Mouse (Mus musculus): ENCODE results near the gene Hes2. TPM values are rescaled to one million over a fixed set of nuclear protein-coding genes. Genes with fewer than 3 reads are reported as not detected.

Gene Hes2
- not detected in 2 replicates for polyA plus RNA-seq (2012; rRNA removed)

DNA sequence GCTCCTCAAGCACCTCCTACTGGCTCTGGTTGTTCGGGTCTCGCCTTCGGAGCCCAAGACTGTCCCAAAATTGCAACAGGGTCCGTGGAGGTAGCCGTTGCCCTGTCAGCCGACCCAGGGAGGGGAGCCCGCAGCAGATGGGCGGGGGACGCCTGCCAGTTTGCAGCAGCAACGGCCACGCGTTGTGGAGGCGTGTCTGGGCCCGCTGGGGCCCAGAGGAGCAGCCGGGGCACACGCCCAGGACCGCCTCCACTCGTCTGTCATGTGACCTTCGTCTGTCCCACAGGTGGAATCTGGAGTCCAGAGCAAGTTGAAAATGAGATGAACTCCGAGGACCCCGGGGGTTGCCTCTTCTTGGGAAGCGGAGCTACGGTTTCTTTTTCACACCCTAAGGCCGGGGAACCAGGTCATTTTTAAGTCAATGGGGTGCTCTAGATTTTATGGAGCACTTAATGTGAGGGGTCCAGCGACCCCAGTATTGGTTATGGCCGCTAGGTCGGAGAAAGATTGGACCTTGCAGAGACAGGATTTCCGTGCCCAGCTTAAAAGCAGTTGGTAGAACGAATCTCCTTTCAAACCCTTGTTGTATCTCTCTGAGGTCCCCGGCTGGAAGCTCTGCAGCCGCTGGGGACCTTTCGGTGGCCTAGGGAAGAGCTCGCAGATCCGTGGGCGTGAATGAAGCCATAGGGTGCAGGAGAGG lies at the start of gene Hes2:
Hes2 (plus strand) TSS at position 283 of the 700 bp plus-strand sequence.
- Histone ChIP-seq H3K4me3 (replicated peaks; ENCODE audit: insufficient read depth, low read depth, low read length) (no peak within 1 kb of the TSS), H3K27ac (ENCODE audit: insufficient read depth, low read length) (no peak within 1 kb of the TSS), H3K27me3 (ENCODE audit: control insufficient read depth, insufficient read depth, low read length) (peaks cover 3% of the 10 kb centered on the region; the same call in 1 of the 2 replicates), H3K4me1 (ENCODE audit: control insufficient read depth, insufficient read depth, low read length) (no peaks in the 10 kb centered on the region)
- DNase-seq: no peak
- TF ChIP-seq CTCF (IDR thresholded peaks at IDR 0.05; ENCODE audit: borderline replicate concordance, insufficient read depth, low read depth, low read length) (no peak), POLR2A (IDR thresholded peaks at IDR 0.05; ENCODE audit: borderline replicate concordance, insufficient read depth, low read length) (no peak)
- 3% methylated on average over 35 of the region's 35 CpGs for WGBS

DNA sequence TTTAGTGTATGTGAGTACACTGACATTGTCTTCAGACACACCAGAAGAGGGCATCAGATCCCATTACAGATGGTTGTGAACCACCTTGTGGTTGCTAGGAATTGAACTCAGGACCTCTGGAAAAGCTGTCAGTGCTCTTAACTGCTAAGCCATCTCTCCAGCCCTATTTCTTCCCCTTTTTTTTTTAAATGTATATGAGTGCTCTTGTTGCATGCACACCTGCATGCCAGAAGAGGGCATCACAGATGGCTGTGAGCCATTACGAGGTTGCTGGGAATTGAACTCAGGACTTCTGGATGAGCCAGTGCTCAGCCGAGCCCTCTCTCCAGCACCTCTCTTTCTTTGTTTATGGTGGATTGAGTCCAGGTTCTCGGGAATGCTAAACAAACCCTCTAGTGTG lies 49.2 kb upstream of the Hes2 start:
- no peak for DNase-seq
- peaks cover 6% of the 10 kb centered on the region for H3K4me1 ChIP-seq (ENCODE audit: control insufficient read depth, insufficient read depth, low read length)
- no peak overlapping the region for H3K27ac ChIP-seq (ENCODE audit: insufficient read depth, low read length)
- 89% methylated on average over 3 of the region's 3 CpGs for WGBS
- H3K27me3 ChIP-seq (ENCODE audit: control insufficient read depth, insufficient read depth, low read length): no peaks in the 10 kb centered on the region
- H3K4me3 ChIP-seq (replicated peaks; ENCODE audit: insufficient read depth, low read depth, low read length): no peak overlapping the region
- no peak for TF ChIP-seq CTCF (IDR thresholded peaks at IDR 0.05; ENCODE audit: borderline replicate concordance, insufficient read depth, low read depth, low read length)
- TF ChIP-seq POLR2A (IDR thresholded peaks at IDR 0.05; ENCODE audit: borderline replicate concordance, insufficient read depth, low read length): no peak

DNA sequence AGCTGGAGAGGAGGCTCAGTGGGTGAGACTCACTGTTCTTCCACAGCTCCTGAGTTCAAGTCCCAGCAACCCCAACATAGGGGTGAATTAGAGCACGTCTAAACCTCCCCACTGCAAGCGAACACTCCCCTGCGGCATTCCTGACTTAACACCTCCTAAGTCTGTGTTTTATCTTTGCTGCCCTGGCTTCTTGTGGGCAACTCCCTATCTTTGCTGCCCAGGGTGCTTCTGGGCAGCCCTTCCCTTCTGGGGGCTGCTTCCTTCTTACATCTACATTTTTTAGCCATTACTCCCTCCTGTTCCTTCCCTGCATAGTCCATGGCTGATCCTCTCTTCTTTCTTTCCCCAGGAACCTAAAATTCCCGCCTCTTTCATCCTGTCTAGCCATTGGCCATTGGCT lies 48.0 kb upstream of the Hes2 start:
- TF ChIP-seq POLR2A (IDR thresholded peaks at IDR 0.05; ENCODE audit: borderline replicate concordance, insufficient read depth, low read length): no peak
- no peak for TF ChIP-seq CTCF (IDR thresholded peaks at IDR 0.05; ENCODE audit: borderline replicate concordance, insufficient read depth, low read depth, low read length)
- Histone ChIP-seq H3K27ac (ENCODE audit: insufficient read depth, low read length) (no peak overlapping the region), H3K4me3 (replicated peaks; ENCODE audit: insufficient read depth, low read depth, low read length) (no peak overlapping the region), H3K4me1 (ENCODE audit: control insufficient read depth, insufficient read depth, low read length) (peaks cover 6% of the 10 kb centered on the region), H3K27me3 (ENCODE audit: control insufficient read depth, insufficient read depth, low read length) (0 out of 2 replicates have a peak, but pooled peaks cover 2% of the 10 kb centered on the region)
- no peak for DNase-seq
- WGBS: 86% methylated on average over 4 of the region's 4 CpGs

DNA sequence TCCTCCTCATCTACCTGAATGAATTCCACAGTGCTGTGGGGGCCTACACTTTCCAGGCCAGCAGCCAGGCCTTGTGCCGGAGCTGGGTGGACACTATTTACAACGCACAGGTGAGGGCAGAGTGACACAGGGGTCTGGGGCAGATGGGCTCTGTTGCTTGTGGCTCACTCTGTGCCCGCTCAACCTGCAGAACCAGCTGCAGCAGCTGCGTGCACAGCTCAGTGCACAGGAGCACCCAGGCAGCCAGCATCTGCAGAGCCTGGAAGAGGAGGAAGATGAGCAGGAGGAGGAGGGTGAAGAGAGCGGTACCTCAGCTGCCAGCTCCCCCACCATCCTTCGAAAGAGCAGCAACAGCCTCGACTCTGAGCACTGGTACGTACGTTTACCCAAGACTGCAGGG lies 46.3 kb upstream of the Hes2 start:
- DNase-seq: no peak
- H3K4me3 ChIP-seq (replicated peaks; ENCODE audit: insufficient read depth, low read depth, low read length): no peak overlapping the region
- peaks cover 6% of the 10 kb centered on the region for H3K4me1 ChIP-seq (ENCODE audit: control insufficient read depth, insufficient read depth, low read length)
- TF ChIP-seq POLR2A (IDR thresholded peaks at IDR 0.05; ENCODE audit: borderline replicate concordance, insufficient read depth, low read length) (no peak), CTCF (IDR thresholded peaks at IDR 0.05; ENCODE audit: borderline replicate concordance, insufficient read depth, low read depth, low read length) (no peak)
- 84% methylated on average over 9 of the region's 9 CpGs for WGBS
- H3K27ac ChIP-seq (ENCODE audit: insufficient read depth, low read length): no peak overlapping the region
- peaks cover 3% of the 10 kb centered on the region; the same call in 1 of the 2 replicates for H3K27me3 ChIP-seq (ENCODE audit: control insufficient read depth, insufficient read depth, low read length)

DNA sequence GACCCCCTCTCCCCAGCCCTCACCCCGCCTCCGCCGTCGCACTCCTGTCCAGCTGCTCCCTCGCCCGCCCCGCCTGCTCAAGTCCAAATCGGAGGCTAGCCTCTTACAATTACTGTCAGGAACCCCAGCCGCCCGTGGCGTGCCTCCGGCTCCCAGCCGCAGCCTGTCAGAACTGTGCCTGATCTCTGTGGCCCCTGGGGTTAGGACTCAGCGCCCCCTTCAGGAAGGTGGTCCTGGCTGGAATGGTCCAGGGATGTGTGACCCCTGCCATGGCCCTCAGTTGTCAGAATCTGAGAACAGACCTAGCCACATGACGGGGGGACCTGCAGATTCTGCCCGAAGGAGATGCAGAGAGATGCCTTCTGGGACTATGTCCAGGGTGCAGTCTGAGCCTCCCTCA lies 44.6 kb upstream of the Hes2 start:
- no peak for TF ChIP-seq POLR2A (IDR thresholded peaks at IDR 0.05; ENCODE audit: borderline replicate concordance, insufficient read depth, low read length)
- no peak for TF ChIP-seq CTCF (IDR thresholded peaks at IDR 0.05; ENCODE audit: borderline replicate concordance, insufficient read depth, low read depth, low read length)
- Histone ChIP-seq H3K27ac (ENCODE audit: insufficient read depth, low read length) (no peak overlapping the region), H3K4me1 (ENCODE audit: control insufficient read depth, insufficient read depth, low read length) (no peaks in the 10 kb centered on the region), H3K27me3 (ENCODE audit: control insufficient read depth, insufficient read depth, low read length) (peaks cover 3% of the 10 kb centered on the region; the same call in 1 of the 2 replicates), H3K4me3 (replicated peaks; ENCODE audit: insufficient read depth, low read depth, low read length) (no peak overlapping the region)
- 53% methylated on average over 16 of the region's 16 CpGs for WGBS
- no peak for DNase-seq

DNA sequence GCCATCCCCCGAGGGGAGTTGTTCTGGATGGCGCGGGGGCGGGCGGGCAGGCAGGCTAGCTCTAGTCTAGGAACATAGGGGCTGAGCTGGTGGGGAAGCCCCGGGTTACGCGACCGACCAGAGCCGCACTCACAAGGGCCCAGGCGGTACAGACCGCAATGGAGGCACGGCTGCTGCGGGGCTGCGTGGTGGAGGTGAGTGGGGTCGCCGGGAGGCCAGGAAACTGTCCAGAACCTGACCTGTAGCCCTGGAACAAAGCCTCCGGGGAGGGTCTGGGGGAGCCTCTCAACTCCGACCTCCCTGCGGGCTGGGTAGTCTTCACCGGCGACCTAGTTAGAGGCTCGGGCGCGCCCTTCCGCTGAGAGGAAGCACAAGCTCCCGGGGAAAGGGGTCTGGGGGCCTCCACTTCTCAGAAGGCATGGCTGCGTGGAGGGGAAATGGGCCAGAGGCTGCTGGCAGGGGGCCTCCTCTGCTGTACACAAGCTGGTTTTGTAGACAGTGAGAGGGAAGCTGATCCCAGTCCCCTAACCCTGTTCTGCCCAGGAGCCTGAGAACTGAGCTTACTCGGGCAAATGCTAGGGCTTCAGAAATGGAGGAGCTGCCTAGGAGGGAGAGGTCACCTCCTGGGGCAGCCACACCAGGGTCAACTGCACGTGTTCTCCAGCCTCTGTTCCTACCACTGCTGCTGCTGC lies 42.6 kb upstream of the Hes2 start, which contains the start of gene Tnfrsf25:
Tnfrsf25 (plus strand) TSS at position 14 of the 692 bp plus-strand sequence.
- no peak for DNase-seq
- WGBS: 7% methylated on average over 30 of the region's 30 CpGs
- Histone ChIP-seq H3K27me3 (ENCODE audit: control insufficient read depth, insufficient read depth, low read length) (peaks cover 7% of the 10 kb centered on the region; the same call in 1 of the 2 replicates), H3K4me1 (ENCODE audit: control insufficient read depth, insufficient read depth, low read length) (no peaks in the 10 kb centered on the region), H3K4me3 (replicated peaks; ENCODE audit: insufficient read depth, low read depth, low read length) (no peak within 1 kb of the TSS), H3K27ac (ENCODE audit: insufficient read depth, low read length) (no peak within 1 kb of the TSS)
- no peak for TF ChIP-seq CTCF (IDR thresholded peaks at IDR 0.05; ENCODE audit: borderline replicate concordance, insufficient read depth, low read depth, low read length)
- TF ChIP-seq POLR2A (IDR thresholded peaks at IDR 0.05; ENCODE audit: borderline replicate concordance, insufficient read depth, low read length): no peak

DNA sequence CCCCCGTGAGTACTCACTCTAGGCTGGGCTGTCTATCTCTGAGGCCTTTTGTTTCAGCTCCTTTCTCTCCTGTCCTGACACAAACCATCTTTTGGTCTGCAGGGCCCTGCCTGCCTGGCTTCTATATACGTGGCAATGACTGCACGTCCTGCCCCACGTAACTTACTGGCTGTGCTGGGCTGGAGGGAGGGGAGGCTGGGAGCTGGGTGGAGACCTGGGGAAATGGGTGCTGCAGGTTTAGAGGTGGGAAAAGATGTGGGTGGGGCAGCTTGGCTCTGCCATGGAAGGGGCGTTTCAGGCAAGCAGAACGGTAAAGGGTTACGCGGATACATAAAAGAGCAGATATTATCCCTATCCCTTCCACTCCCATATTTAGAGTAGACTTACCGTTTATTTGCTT lies 41.1 kb upstream of the Hes2 start:
- WGBS: 66% methylated on average over 9 of the region's 9 CpGs
- H3K27me3 ChIP-seq (ENCODE audit: control insufficient read depth, insufficient read depth, low read length): peaks cover 8% of the 10 kb centered on the region; the same call in 1 of the 2 replicates
- TF ChIP-seq CTCF (IDR thresholded peaks at IDR 0.05; ENCODE audit: borderline replicate concordance, insufficient read depth, low read depth, low read length): no peak
- TF ChIP-seq POLR2A (IDR thresholded peaks at IDR 0.05; ENCODE audit: borderline replicate concordance, insufficient read depth, low read length): no peak

More for the DNA sequence above, 41.1 kb upstream of the Hes2 start:
- Histone ChIP-seq H3K4me3 (replicated peaks; ENCODE audit: insufficient read depth, low read depth, low read length) (no peak overlapping the region), H3K4me1 (ENCODE audit: control insufficient read depth, insufficient read depth, low read length) (no peaks in the 10 kb centered on the region), H3K27ac (ENCODE audit: insufficient read depth, low read length) (no peak overlapping the region)
- DNase-seq: no peak
